Mouse (Mus musculus): ENCODE measurements around the gene Polk. TPM values are rescaled to one million over a fixed set of nuclear protein-coding genes. Genes with fewer than 3 reads are reported as not detected.
A peak's percentile ranks its signal among the peaks of the same experiment; 100 is the strongest.

Polk gene
- 1 to 10 TPM; 2.9 to 6.1 TPM for total RNA-seq (2021)
- long read RNA-seq, experiment 1, full-length matches to known transcripts = 3 of 5 reads
- long read RNA-seq, experiment 1, partial matches to known transcripts = 0 of 5 reads
- long read RNA-seq, experiment 1, other reads (novel, unspliced or antisense) = 2 of 5 reads
- long read RNA-seq, experiment 2 = 0 reads

GRCm38 (mm10) chr13:96542081-96542889 is at the start of gene Polk, which contains the start of gene Col4a3bp:
Gene Polk (minus strand): TSS chr13:96542579.
Gene Col4a3bp (plus strand): TSS chr13:96542618.
- peak; percentile 94 for DNase-seq

GRCm38 (mm10) chr13:96588642-96589041 is 46.3 kb upstream of the Polk start:
- DNase-seq = no peak

- no peak for DNase-seq
These were observed 44.2 kb upstream of the Polk start for GRCm38 (mm10) chr13:96586540-96586939.

- no peak for DNase-seq
These were observed 41.8 kb upstream of the Polk start for GRCm38 (mm10) chr13:96584201-96584600.

GRCm38 (mm10) chr13:96579979-96580378 is 37.6 kb upstream of the Polk start:
- DNase-seq = no peak

- no peak for DNase-seq
These were observed 36.7 kb upstream of the Polk start for GRCm38 (mm10) chr13:96579104-96579503.

- DNase-seq = no peak
These were observed 31.8 kb upstream of the Polk start for GRCm38 (mm10) chr13:96574170-96574569.

GRCm38 (mm10) chr13:96571016-96571361 is 28.6 kb upstream of the Polk start:
- DNase-seq = no peak

GRCm38 (mm10) chr13:96570313-96571015 is 28.1 kb upstream of the Polk start:
- no peak for DNase-seq

- no peak for DNase-seq
These were observed 25.6 kb upstream of the Polk start for GRCm38 (mm10) chr13:96567977-96568376.

GRCm38 (mm10) chr13:96555099-96555498 is 12.7 kb upstream of the Polk start:
- no peak for DNase-seq

GRCm38 (mm10) chr13:96547941-96548340 is 5.6 kb upstream of the Polk start:
- DNase-seq = no peak

GRCm38 (mm10) chr13:96547250-96547649 is 4.9 kb upstream of the Polk start:
- no peak for DNase-seq

GRCm38 (mm10) chr13:96544506-96544905 is 2.1 kb upstream of the Polk start:
- no peak for DNase-seq

GRCm38 (mm10) chr13:96542901-96543891 is 817 bp upstream of the Polk start:
- peak; percentile 59 for DNase-seq

- DNase-seq = no peak
These were observed 998 bp downstream of the Polk start for GRCm38 (mm10) chr13:96541381-96541780.

GRCm38 (mm10) chr13:96538103-96538502 is 4.3 kb downstream of the Polk start:
- no peak for DNase-seq

- DNase-seq = no peak
These were observed 5.4 kb downstream of the Polk start for GRCm38 (mm10) chr13:96536821-96537572.

- DNase-seq = no peak
These were observed 8.6 kb downstream of the Polk start for GRCm38 (mm10) chr13:96533742-96534141.

GRCm38 (mm10) chr13:96532176-96532575 is 10.2 kb downstream of the Polk start:
- no peak for DNase-seq

- no peak for DNase-seq
These were observed 12.3 kb downstream of the Polk start for GRCm38 (mm10) chr13:96530064-96530463.

All from gastrocnemius, postnatal 10 days (tissue).